Mouse (Mus musculus): ENCODE measurements around the gene Nemp2. TPM values are rescaled to one million over a fixed set of nuclear protein-coding genes. Genes with fewer than 3 reads are reported as not detected.
"Not testable (repeated sequence)": the region's sequence is repeated elsewhere in the genome, so short reads cannot be mapped to it uniquely, and the experiment has no call there.

The Nemp2 gene
- polyA plus RNA-seq, 1 experiment, result 3.9 TPM

GRCm38 (mm10) chr1:52669931-52670330, 39.4 kb downstream of the Nemp2 start:
- Histone ChIP-seq H3K36me3 (ENCODE audit: control insufficient read depth, insufficient read depth, low read length) (no peaks in the 10 kb centered on the region), H3K4me1 (ENCODE audit: control insufficient read depth, insufficient read depth, low read length) (no peaks in the 10 kb centered on the region), H3K27ac (ENCODE audit: insufficient read depth, low read depth, low read length) (no peak overlapping the region), H3K27me3 (replicated peaks; ENCODE audit: control insufficient read depth, insufficient read depth, low read length) (no peaks in the 10 kb centered on the region), H3K4me3 (ENCODE audit: insufficient read depth, low read depth, low read length) (no peak overlapping the region)
- no peak for DNase-seq
- WGBS, result 96% methylated on average over 1 of the region's 1 CpGs
- TF ChIP-seq CTCF (conservative IDR thresholded peaks at IDR 0.05; ENCODE audit: insufficient read depth, insufficient read length, low read depth, low read length), result no peak
- no peak for TF ChIP-seq POLR2A (IDR thresholded peaks at IDR 0.05; ENCODE audit: low read depth, low read length)

- TF ChIP-seq CTCF (conservative IDR thresholded peaks at IDR 0.05; ENCODE audit: insufficient read depth, insufficient read length, low read depth, low read length) (no peak), POLR2A (IDR thresholded peaks at IDR 0.05; ENCODE audit: low read depth, low read length) (no peak)
- H3K27ac ChIP-seq (ENCODE audit: insufficient read depth, low read depth, low read length), result peak overlapping the region; percentile 23; the same call in 1 of the 2 replicates
- peak; percentile 53 for DNase-seq
- WGBS, result 60% methylated on average over 7 of the region's 7 CpGs
- H3K4me3 ChIP-seq (ENCODE audit: insufficient read depth, low read depth, low read length), result no peak overlapping the region
- no peaks in the 10 kb centered on the region for H3K27me3 ChIP-seq (replicated peaks; ENCODE audit: control insufficient read depth, insufficient read depth, low read length)
- no peaks in the 10 kb centered on the region for H3K36me3 ChIP-seq (ENCODE audit: control insufficient read depth, insufficient read depth, low read length)
- H3K4me1 ChIP-seq (ENCODE audit: control insufficient read depth, insufficient read depth, low read length), result 0 out of 2 replicates have a peak, but pooled peaks cover 6% of the 10 kb centered on the region
Observed at GRCm38 (mm10) chr1:52675561-52676551, 45.4 kb downstream of the Nemp2 start.

GRCm38 (mm10) chr1:52676621-52677020, 46.1 kb downstream of the Nemp2 start:
- Histone ChIP-seq H3K27me3 (replicated peaks; ENCODE audit: control insufficient read depth, insufficient read depth, low read length) (no peaks in the 10 kb centered on the region), H3K4me3 (ENCODE audit: insufficient read depth, low read depth, low read length) (no peak overlapping the region), H3K36me3 (ENCODE audit: control insufficient read depth, insufficient read depth, low read length) (no peaks in the 10 kb centered on the region), H3K27ac (ENCODE audit: insufficient read depth, low read depth, low read length) (no peak overlapping the region), H3K4me1 (ENCODE audit: control insufficient read depth, insufficient read depth, low read length) (0 out of 2 replicates have a peak, but pooled peaks cover 6% of the 10 kb centered on the region)
- WGBS, result 28% methylated on average over 3 of the region's 3 CpGs
- no peak for TF ChIP-seq POLR2A (IDR thresholded peaks at IDR 0.05; ENCODE audit: low read depth, low read length)
- TF ChIP-seq CTCF (conservative IDR thresholded peaks at IDR 0.05; ENCODE audit: insufficient read depth, insufficient read length, low read depth, low read length), result no peak
- DNase-seq, result peak; percentile 61

- 82% methylated on average over 4 of the region's 4 CpGs for WGBS
- Histone ChIP-seq H3K4me3 (ENCODE audit: insufficient read depth, low read depth, low read length) (no peak overlapping the region), H3K27ac (ENCODE audit: insufficient read depth, low read depth, low read length) (no peak overlapping the region), H3K36me3 (ENCODE audit: control insufficient read depth, insufficient read depth, low read length) (no peaks in the 10 kb centered on the region), H3K4me1 (ENCODE audit: control insufficient read depth, insufficient read depth, low read length) (no peaks in the 10 kb centered on the region), H3K27me3 (replicated peaks; ENCODE audit: control insufficient read depth, insufficient read depth, low read length) (no peaks in the 10 kb centered on the region)
- no peak for DNase-seq
- TF ChIP-seq CTCF (conservative IDR thresholded peaks at IDR 0.05; ENCODE audit: insufficient read depth, insufficient read length, low read depth, low read length) (no peak), POLR2A (IDR thresholded peaks at IDR 0.05; ENCODE audit: low read depth, low read length) (no peak)
Observed at GRCm38 (mm10) chr1:52683550-52683949, 53.0 kb downstream of the Nemp2 start.

GRCm38 (mm10) chr1:52687636-52688035, 57.1 kb downstream of the Nemp2 start:
- Histone ChIP-seq H3K36me3 (ENCODE audit: control insufficient read depth, insufficient read depth, low read length) (no peaks in the 10 kb centered on the region), H3K27ac (ENCODE audit: insufficient read depth, low read depth, low read length) (no peak overlapping the region), H3K27me3 (replicated peaks; ENCODE audit: control insufficient read depth, insufficient read depth, low read length) (no peaks in the 10 kb centered on the region), H3K4me1 (ENCODE audit: control insufficient read depth, insufficient read depth, low read length) (no peaks in the 10 kb centered on the region), H3K4me3 (ENCODE audit: insufficient read depth, low read depth, low read length) (no peak overlapping the region)
- no peak for TF ChIP-seq CTCF (conservative IDR thresholded peaks at IDR 0.05; ENCODE audit: insufficient read depth, insufficient read length, low read depth, low read length)
- TF ChIP-seq POLR2A (IDR thresholded peaks at IDR 0.05; ENCODE audit: low read depth, low read length), result no peak
- DNase-seq, result no peak
- 82% methylated on average over 8 of the region's 8 CpGs for WGBS

GRCm38 (mm10) chr1:52694456-52694855, 64.0 kb downstream of the Nemp2 start:
- not testable (repeated sequence) for H3K36me3 ChIP-seq (ENCODE audit: control insufficient read depth, insufficient read depth, low read length); H3K27me3 ChIP-seq (replicated peaks; ENCODE audit: control insufficient read depth, insufficient read depth, low read length); H3K4me3 ChIP-seq (ENCODE audit: insufficient read depth, low read depth, low read length); DNase-seq; H3K4me1 ChIP-seq (ENCODE audit: control insufficient read depth, insufficient read depth, low read length); H3K27ac ChIP-seq (ENCODE audit: insufficient read depth, low read depth, low read length)
- 95% methylated on average over 13 of the region's 13 CpGs for WGBS

Other genes starting within 250 kb of the Nemp2 start
- 10.0 and 13.6 TPM in 2 replicates for gene Nab1, start 130.0 kb upstream of the Nemp2 start, polyA plus RNA-seq (2012; rRNA removed)
- gene Mfsd6, start 96.8 kb downstream of the Nemp2 start, polyA plus RNA-seq (2012; rRNA removed), result 9.7 and 10.0 TPM in 2 replicates
- gene Inpp1, start 187.0 kb downstream of the Nemp2 start, polyA plus RNA-seq (2012; rRNA removed), result 6.8 and 6.9 TPM in 2 replicates
- gene Hibch, start 214.2 kb downstream of the Nemp2 start, polyA plus RNA-seq (2012; rRNA removed), result 39.2 and 49.7 TPM in 2 replicates

Data from kidney, adult 2 months (tissue).